Mouse (Mus musculus) small intestine, adult 2 months (tissue): ENCODE data around the gene Gja5. TPM values are rescaled to one million over a fixed set of nuclear protein-coding genes. Genes with fewer than 3 reads are reported as not detected.
"Not testable (repeated sequence)": the region's sequence is repeated elsewhere in the genome, so short reads cannot be mapped to it uniquely, and the experiment has no call there.

Experiments used
- H3K27ac ChIP-seq: fragments of 200-500 bp; 2 replicates; pipeline ENCODE4 v1.5.1; 2012; ENCODE audit warnings: low read depth, low read length, control low read depth, inconsistent platforms; ENCODE audit not compliant: insufficient read depth
- H3K27me3 ChIP-seq: fragments of 200-500 bp; 2 replicates; pipeline ENCODE4 v1.6.1; 2012; ENCODE audit warnings: mild to moderate bottlenecking, moderate library complexity, low read length, inconsistent platforms; ENCODE audit not compliant: control insufficient read depth, insufficient read depth
- H3K36me3 ChIP-seq: fragments of 200-500 bp; 2 replicates; pipeline ENCODE4 v1.6.1; 2012; ENCODE audit warnings: mild to moderate bottlenecking, low read length, control low read depth, inconsistent platforms; ENCODE audit not compliant: control insufficient read depth, insufficient read depth
- H3K4me1 ChIP-seq: fragments of 200-500 bp; 2 replicates; pipeline ENCODE4 v1.6.1; 2012; ENCODE audit warnings: low read length, inconsistent platforms, mixed read lengths; ENCODE audit not compliant: control insufficient read depth, insufficient read depth, insufficient read length
- H3K4me3 ChIP-seq: fragments of 200-500 bp; 2 replicates; pipeline ENCODE4 v1.5.1; 2012; ENCODE audit warnings: low read depth, mild to moderate bottlenecking, control low read depth, inconsistent platforms, low read length, moderate library complexity
- CTCF ChIP-seq: fragments of 200-500 bp; IDR thresholded peaks from 2 replicates; pipeline ENCODE4 v1.5.1; 2012; ENCODE audit warnings: low read depth, mild to moderate bottlenecking, control low read depth, inconsistent platforms, low read length, moderate library complexity, mixed read lengths; ENCODE audit not compliant: insufficient replicate concordance, insufficient read length; ENCODE audit errors: extremely low read depth
- POLR2A ChIP-seq: fragments of 200-500 bp; IDR thresholded peaks from 2 replicates; pipeline ENCODE4 v1.6.1; 2012; ENCODE audit warnings: low read depth, mild to moderate bottlenecking, control low read depth, inconsistent platforms, low read length, moderate library complexity
- WGBS: fragments of 180-500 bp; shearing (Covaris S2); methylation state at CpG from one replicate; pipeline ENCODE4 v1.1.7; 2018; 5-methylcytosine and 5-hydroxymethylcytosine counted together
- polyA plus RNA-seq: library from polyadenylated mRNA; depleted of rRNA; stranded (reverse); fragments of >200 nt; gene quantifications from 2 replicates; pipeline ENCODE4 v1.2.3, GENCODE M21; 2012

The Gja5 gene
- polyA plus RNA-seq, 1 experiment, result 0.62 TPM

DNA sequence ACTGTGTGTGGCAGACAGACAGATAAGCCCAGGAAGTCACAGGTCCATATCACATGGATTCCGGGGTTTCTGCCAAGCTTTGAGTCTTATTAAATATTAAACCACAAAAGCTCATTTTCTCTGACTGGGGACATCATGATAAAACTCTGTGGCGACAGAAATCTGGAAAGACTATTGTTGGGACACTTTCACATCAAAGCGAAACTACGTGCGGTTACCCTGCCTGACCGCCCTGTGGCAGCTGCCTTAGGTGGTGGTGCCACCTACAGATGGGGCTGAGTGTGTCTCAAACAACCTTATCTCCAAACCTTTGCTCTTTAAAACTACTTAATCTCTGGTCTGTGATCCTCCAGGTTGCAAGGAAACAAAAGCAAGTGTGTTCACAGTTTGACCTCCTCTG lies 171.9 kb downstream of the Gja5 start:
- peak; percentile 73; the same call in 1 of the 2 replicates for TF ChIP-seq CTCF
- TF ChIP-seq POLR2A, result no peak
- H3K27ac ChIP-seq, result peak overlapping the region; percentile 82
- no peaks in the 10 kb centered on the region for H3K27me3 ChIP-seq
- 9% methylated on average over 6 of the region's 6 CpGs for WGBS
- peaks cover 7% of the 10 kb centered on the region for H3K4me1 ChIP-seq
- no peak overlapping the region for H3K4me3 ChIP-seq
- H3K36me3 ChIP-seq, result no peaks in the 10 kb centered on the region

DNA sequence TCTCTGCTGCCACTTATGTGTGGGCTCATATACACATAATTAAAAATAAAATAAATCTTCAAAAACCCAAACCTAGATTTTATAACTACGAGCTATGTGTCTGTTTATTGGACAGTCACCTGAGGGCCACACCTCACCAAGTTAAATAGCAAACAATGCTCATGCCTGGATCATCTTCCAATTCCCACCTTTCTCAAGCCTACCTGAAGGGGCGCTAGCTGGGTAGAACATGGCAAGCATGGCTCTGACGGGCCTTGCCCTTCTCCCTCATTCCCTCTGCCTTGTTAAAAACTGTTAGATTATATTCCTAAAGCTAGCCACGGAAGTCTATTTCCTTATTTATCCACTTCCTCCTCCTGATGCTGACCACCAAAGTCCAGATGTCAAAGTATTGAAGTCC lies 173.9 kb downstream of the Gja5 start:
- Histone ChIP-seq H3K27me3 (no peaks in the 10 kb centered on the region), H3K27ac (peak overlapping the region; percentile 82; the same call in 1 of the 2 replicates), H3K4me3 (no peak overlapping the region), H3K36me3 (no peaks in the 10 kb centered on the region), H3K4me1 (peaks cover 7% of the 10 kb centered on the region)
- 20% methylated on average over 4 of the region's 4 CpGs for WGBS
- TF ChIP-seq POLR2A (no peak), CTCF (peak; percentile 31; the same call in 1 of the 2 replicates)

DNA sequence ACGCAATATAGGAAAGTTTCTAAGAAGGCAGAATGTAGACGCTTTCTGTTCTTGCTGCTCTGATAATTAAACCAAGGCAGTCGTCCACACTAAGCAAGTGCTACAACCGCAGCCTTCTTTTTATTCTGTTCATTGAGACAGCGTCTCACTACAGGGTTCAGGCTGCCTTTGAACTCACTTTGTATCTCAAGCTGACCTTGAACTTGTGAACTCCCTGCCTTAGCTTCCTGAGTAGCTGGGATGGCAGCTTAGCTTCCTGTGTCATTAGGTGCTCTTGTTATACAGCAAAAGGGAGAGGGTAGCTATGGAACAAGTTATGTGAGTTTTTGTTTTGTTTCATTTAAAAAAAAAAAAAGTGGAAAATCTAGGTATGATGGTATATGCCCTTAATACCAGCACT lies 177.7 kb downstream of the Gja5 start:
- no peak for TF ChIP-seq CTCF
- no peak for TF ChIP-seq POLR2A
- H3K36me3 ChIP-seq, result no peaks in the 10 kb centered on the region
- peaks cover 7% of the 10 kb centered on the region for H3K4me1 ChIP-seq
- no peak overlapping the region for H3K4me3 ChIP-seq
- 88% methylated on average over 5 of the region's 5 CpGs for WGBS
- H3K27ac ChIP-seq, result no peak overlapping the region
- H3K27me3 ChIP-seq, result no peaks in the 10 kb centered on the region

DNA sequence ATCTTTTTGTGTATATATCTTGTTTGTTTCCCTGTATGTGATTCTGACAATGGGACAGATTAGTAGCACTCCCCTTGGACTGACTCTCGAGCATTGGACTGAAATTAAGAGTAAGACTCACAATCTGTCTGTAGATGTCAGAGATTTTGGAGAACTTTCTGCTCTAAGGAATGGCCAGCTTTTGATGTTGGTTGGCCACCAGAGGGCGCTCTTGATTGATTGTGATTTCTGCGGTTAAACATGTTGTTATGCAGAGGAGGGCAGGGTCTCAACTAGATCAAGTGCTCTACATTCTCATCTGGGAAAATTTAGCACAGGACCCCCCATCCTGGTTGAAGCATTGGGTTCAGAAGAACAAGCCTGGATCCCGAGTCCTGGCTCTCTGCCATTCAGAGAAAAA lies 182.8 kb downstream of the Gja5 start:
- Histone ChIP-seq H3K36me3 (no peaks in the 10 kb centered on the region), H3K4me3 (no peak overlapping the region), H3K4me1 (no peaks in the 10 kb centered on the region), H3K27ac (no peak overlapping the region), H3K27me3 (no peaks in the 10 kb centered on the region)
- WGBS, result 68% methylated on average over 4 of the region's 4 CpGs
- TF ChIP-seq CTCF (peak; percentile 23; the same call in 1 of the 2 replicates), POLR2A (no peak)

DNA sequence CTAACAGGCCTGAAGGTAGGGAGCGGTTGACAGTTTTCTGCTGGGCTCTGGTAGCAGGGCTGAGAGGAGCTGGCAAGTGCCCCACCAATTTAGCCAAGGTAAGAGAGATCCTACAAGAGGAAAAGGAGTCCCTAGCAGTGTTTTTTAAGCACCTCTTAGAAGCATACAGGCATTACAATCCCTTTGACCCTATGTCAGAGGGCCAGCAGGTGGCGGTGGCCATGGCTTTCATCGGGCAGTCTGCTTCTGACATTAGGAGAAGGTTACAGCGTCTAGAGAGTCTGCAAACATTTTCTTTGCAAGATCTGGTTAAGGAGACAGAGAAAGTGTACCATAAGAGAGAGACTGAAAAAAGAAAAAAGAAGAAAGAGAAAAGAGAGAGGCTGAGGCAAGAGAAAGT lies 183.8 kb downstream of the Gja5 start:
- not testable (repeated sequence) for H3K4me3 ChIP-seq, H3K27ac ChIP-seq, H3K27me3 ChIP-seq, H3K4me1 ChIP-seq, H3K36me3 ChIP-seq
- WGBS, result 89% methylated on average over 4 of the region's 4 CpGs

DNA sequence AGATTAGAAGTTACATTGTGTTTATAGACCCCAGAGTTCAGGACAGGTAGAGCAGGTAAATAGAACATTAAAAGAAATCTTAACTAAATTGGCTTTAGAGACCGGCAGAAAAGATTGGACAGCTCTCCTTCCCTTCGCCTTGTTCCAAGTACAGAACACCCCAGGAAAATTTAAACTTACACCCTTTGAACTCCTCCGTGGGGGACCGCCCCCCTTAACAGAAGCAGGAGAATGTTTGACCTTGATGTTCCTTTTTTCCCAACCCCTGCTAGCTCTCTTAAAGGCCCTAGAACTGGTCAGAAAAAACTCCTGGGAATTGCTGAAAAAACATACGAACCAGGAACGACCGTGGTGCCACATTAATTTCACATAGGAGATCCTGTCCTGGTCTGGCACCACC lies 187.5 kb downstream of the Gja5 start:
- H3K36me3 ChIP-seq, H3K4me3 ChIP-seq, H3K27ac ChIP-seq, H3K4me1 ChIP-seq, H3K27me3 ChIP-seq: not testable (repeated sequence)
- 90% methylated on average over 7 of the region's 7 CpGs for WGBS

DNA sequence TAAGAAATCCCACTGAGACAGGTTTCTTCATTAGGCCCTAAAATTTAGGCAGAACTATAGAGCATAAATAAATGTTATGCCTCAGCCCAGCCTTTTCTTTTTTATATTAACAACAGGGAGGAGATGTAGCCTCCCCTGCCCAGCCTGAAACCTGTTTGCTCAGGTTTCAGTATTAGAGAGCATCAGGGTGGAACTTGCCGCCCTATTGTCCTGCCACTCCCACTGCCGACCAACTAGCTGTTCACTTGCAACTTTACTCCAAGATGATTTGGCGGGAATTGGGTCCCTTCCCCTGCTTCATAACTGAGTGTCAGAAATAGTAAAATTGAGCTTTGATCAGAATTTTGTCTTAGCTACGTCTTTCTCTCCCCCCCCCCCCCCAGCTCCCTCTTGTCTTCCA lies 192.2 kb downstream of the Gja5 start:
- H3K27me3 ChIP-seq, H3K4me1 ChIP-seq, H3K27ac ChIP-seq, H3K36me3 ChIP-seq, H3K4me3 ChIP-seq: not testable (repeated sequence)
- WGBS, result 61% methylated on average over 4 of the region's 4 CpGs

DNA sequence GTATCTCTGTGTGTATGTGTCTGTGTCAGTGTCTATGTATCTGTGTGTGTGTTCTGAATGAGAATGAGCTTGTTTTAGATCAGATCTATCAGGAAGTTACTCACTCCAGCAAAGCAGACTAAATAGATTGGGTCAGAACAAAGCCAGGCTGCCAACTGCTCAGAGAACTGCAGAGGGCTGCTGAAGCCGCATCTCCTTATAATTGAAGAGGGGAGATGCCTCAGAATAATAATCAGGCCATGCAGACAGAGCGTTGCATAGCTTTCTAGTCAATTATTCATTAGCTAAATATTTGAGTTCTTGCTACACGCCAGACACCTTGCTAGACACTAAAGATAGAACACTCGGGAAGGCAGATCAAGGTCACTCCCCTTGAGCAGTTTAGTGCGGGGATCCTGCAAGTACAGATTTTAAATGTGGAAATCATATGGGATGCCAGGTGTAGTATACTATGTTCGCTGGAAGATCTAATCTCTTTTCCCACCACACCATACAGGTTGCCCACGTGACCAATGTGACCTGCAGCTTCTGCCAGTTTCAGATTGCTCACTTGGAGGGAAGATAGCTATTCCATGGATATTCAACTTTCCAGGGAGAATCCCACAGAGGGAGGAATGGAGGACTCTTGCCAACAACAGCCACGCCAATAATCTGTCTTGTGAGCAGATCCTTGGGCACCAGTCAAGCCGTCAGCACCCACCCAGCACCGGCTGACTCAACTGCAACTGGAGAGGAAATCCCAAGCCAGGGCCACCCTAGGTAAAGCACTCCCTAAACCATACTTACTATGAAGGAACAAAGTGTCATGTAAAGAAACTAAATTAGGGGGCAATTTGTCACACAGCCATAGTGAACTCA lies 196.5 kb downstream of the Gja5 start:
- TF ChIP-seq CTCF (no peak), POLR2A (no peak)
- no peaks in the 10 kb centered on the region for H3K27me3 ChIP-seq
- H3K4me1 ChIP-seq, result 0 out of 2 replicates have a peak, but pooled peaks cover 1% of the 10 kb centered on the region
- H3K27ac ChIP-seq, result no peak overlapping the region
- 56% methylated on average over 10 of the region's 10 CpGs for WGBS
- no peak overlapping the region for H3K4me3 ChIP-seq
- no peaks in the 10 kb centered on the region for H3K36me3 ChIP-seq

DNA sequence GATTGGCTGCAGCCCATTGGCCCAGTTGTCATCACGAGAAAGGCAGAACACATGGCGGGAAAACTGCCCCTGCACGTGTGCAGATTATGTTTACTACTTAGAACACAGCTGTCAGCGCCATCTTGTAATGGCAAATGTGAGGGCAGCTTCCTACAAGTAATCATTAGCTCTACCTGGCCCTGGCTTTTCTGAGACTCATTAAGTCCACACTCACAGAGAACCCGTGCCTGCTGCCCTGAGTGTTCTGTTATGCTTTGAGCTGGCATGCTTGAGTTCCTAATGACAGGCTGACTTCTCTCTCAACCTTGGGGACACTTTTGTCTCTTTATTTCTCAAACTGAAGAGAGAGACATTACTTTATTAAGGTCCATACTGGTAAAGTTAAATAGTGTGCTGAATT lies 199.5 kb downstream of the Gja5 start:
- H3K4me1 ChIP-seq, H3K27me3 ChIP-seq, H3K27ac ChIP-seq, H3K4me3 ChIP-seq, H3K36me3 ChIP-seq: not testable (repeated sequence)
- 89% methylated on average over 4 of the region's 5 CpGs for WGBS
